Mouse (Mus musculus) midbrain, embryonic 13.5 days (tissue): ENCODE data around the gene Kcnj9. TPM values are rescaled to one million over a fixed set of nuclear protein-coding genes. Genes with fewer than 3 reads are reported as not detected.

ENCODE experiments used
- ATAC-seq: fragments of 200-750 bp; cut with Nextera tagmentation; 2 replicates; pipeline ENCODE4 v1.8.0; 2017; ENCODE audit warnings: mild to moderate bottlenecking, moderate TSS enrichment, moderate library complexity
- H3K27ac ChIP-seq: fragments of 300-500 bp; sonication (generic); 2 replicates; pipeline ENCODE4 v1.5.1; 2015; ENCODE audit warnings: inconsistent platforms, mild to moderate bottlenecking, moderate library complexity
- H3K27me3 ChIP-seq: fragments of 300-500 bp; sonication (generic); 2 replicates; pipeline ENCODE4 v1.6.1; 2015; ENCODE audit warnings: mild to moderate bottlenecking, inconsistent platforms
- H3K36me3 ChIP-seq: fragments of 300-500 bp; sonication (generic); 2 replicates; pipeline ENCODE4 v1.6.1; 2015; ENCODE audit warnings: mild to moderate bottlenecking, inconsistent platforms
- H3K4me1 ChIP-seq: fragments of 300-500 bp; sonication (generic); replicated peaks from 2 replicates; pipeline ENCODE4 v1.6.1; 2015; ENCODE audit warnings: inconsistent platforms
- H3K4me2 ChIP-seq: fragments of 300-500 bp; sonication (generic); replicated peaks from 2 replicates; pipeline ENCODE4 v1.6.1; 2015; ENCODE audit warnings: moderate library complexity, mild to moderate bottlenecking, inconsistent platforms
- H3K4me3 ChIP-seq: fragments of 300-500 bp; sonication (generic); replicated peaks from 2 replicates; pipeline ENCODE4 v1.5.1; 2015; ENCODE audit warnings: mild to moderate bottlenecking, inconsistent platforms
- H3K9ac ChIP-seq: fragments of 300-500 bp; sonication (generic); replicated peaks from 2 replicates; pipeline ENCODE4 v1.6.1; 2015; ENCODE audit warnings: mild to moderate bottlenecking, inconsistent platforms
- H3K9me3 ChIP-seq: fragments of 300-500 bp; sonication (generic); 2 replicates; pipeline ENCODE4 v1.6.1; 2016; ENCODE audit warnings: mild to moderate bottlenecking, inconsistent platforms
- WGBS: fragments of 180-500 bp; shearing (Covaris S2); methylation state at CpG from one replicate; pipeline ENCODE4 v1.1.7; 2015; 5-methylcytosine and 5-hydroxymethylcytosine counted together
- polyA plus RNA-seq: library from polyadenylated mRNA; unstranded; fragments of >200 nt; fragmentation: Nextera tagmentation; extraction: Ambion mirVana; gene quantifications from 2 replicates; pipeline ENCODE4 v1.2.1, GENCODE M21; 2015

Kcnj9 gene
- polyA plus RNA-seq, 1 experiment from 2014 or later: 3.6 TPM

DNA sequence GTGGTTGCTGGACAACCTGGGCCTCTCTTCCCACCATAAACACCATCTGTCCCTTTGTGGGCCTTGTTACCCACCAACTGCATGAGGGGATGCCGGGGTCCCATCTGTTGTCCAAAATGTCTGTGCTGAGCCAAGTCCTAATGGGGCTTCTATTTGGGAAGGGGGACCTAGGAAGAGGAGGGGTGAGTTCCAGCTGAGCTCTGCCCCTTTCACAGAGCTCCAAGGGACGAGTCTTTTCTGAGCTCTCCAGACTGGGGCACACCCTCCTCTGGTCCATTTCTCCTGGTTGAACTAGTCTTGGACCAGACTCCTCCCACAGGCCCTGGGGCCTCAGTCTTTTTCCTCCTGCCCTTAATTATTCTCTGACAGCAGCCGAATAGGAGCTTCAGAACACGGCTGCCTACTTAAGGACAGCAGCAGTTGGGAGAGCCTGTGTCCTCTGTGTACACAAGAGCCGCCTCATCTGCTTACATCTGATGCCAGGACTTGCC lies 9.2 kb downstream of the Kcnj9 start:
- Histone ChIP-seq H3K9ac (no peak overlapping the region), H3K36me3 (peaks cover 19% of the 10 kb centered on the region; the same call in 1 of the 2 replicates)
- peak; percentile 32 for ATAC-seq

GRCm38 (mm10) chr1:172319346-172319745 lies 9.8 kb downstream of the Kcnj9 start:
- H3K4me2 ChIP-seq: no peak overlapping the region
- no peak overlapping the region for H3K9ac ChIP-seq
- peaks cover 79% of the 10 kb centered on the region for H3K4me1 ChIP-seq
- whole genome bisulfite sequencing: 83% methylated on average over 7 of the region's 7 CpGs
- H3K36me3 ChIP-seq: peaks cover 19% of the 10 kb centered on the region; the same call in 1 of the 2 replicates
- H3K9me3 ChIP-seq: no peaks in the 10 kb centered on the region
- peaks cover 3% of the 10 kb centered on the region; the same call in 1 of the 2 replicates for H3K27me3 ChIP-seq
- ATAC-seq: no peak
- peak overlapping the region; percentile 70 for H3K27ac ChIP-seq
- no peak overlapping the region for H3K4me3 ChIP-seq

More for the DNA sequence above, 9.2 kb downstream of the Kcnj9 start:
- Histone ChIP-seq H3K27me3 (peaks cover 3% of the 10 kb centered on the region; the same call in 1 of the 2 replicates), H3K4me1 (peaks cover 75% of the 10 kb centered on the region), H3K4me2 (no peak overlapping the region), H3K4me3 (no peak overlapping the region), H3K9me3 (no peaks in the 10 kb centered on the region), H3K27ac (peak overlapping the region; percentile 70)
- 27% methylated on average over 5 of the region's 5 CpGs for WGBS

GRCm38 (mm10) chr1:172318424-172319035 lies 10.6 kb downstream of the Kcnj9 start:
- H3K4me2 ChIP-seq: no peak overlapping the region
- ATAC-seq: peak; percentile 16; the same call in 1 of the 2 replicates
- no peak overlapping the region for H3K4me3 ChIP-seq
- H3K9ac ChIP-seq: peak overlapping the region; percentile 28; the same call in 1 of the 2 replicates
- H3K36me3 ChIP-seq: peaks cover 19% of the 10 kb centered on the region; the same call in 1 of the 2 replicates
- peak overlapping the region; percentile 4; the same call in 1 of the 2 replicates for H3K27ac ChIP-seq
- H3K27me3 ChIP-seq: peaks cover 3% of the 10 kb centered on the region; the same call in 1 of the 2 replicates
- WGBS: 80% methylated on average over 19 of the region's 19 CpGs
- H3K9me3 ChIP-seq: no peaks in the 10 kb centered on the region
- peaks cover 79% of the 10 kb centered on the region for H3K4me1 ChIP-seq

DNA sequence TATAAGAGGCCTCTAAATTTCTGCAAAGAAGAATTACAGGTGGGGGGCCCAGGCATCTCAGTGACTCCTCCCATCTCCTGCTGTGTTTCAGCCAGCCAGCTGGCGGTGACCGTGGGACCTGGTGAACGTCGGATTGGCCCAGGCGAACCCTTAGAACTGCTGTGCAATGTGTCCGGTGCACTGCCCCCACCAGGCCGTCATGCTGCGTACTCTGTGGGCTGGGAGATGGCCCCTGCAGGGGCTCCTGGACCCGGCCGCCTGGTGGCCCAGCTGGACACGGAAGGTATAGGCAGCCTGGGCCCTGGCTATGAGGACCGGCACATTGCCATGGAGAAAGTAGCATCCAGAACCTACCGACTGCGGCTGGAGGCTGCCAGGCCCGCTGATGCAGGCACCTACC lies 11.2 kb downstream of the Kcnj9 start:
- Histone ChIP-seq H3K9me3 (no peaks in the 10 kb centered on the region), H3K4me1 (peaks cover 79% of the 10 kb centered on the region), H3K9ac (0 out of 2 replicates have a peak overlapping the region, but pooled peaks have one; percentile 28), H3K4me2 (no peak overlapping the region), H3K36me3 (peaks cover 19% of the 10 kb centered on the region; the same call in 1 of the 2 replicates), H3K27ac (peak overlapping the region; percentile 4), H3K4me3 (no peak overlapping the region), H3K27me3 (peaks cover 3% of the 10 kb centered on the region; the same call in 1 of the 2 replicates)
- 54% methylated on average over 15 of the region's 15 CpGs for WGBS
- no peak for ATAC-seq

- no peak for ATAC-seq
- 0 out of 2 replicates have a peak overlapping the region, but pooled peaks have one; percentile 35 for H3K27ac ChIP-seq
- H3K4me3 ChIP-seq: no peak overlapping the region
- peaks cover 78% of the 10 kb centered on the region for H3K4me1 ChIP-seq
- H3K36me3 ChIP-seq: peaks cover 19% of the 10 kb centered on the region; the same call in 1 of the 2 replicates
- H3K27me3 ChIP-seq: peaks cover 3% of the 10 kb centered on the region; the same call in 1 of the 2 replicates
- no peaks in the 10 kb centered on the region for H3K9me3 ChIP-seq
- WGBS: 57% methylated on average over 18 of the region's 18 CpGs
- no peak overlapping the region; the same call in 1 of the 2 replicates for H3K4me2 ChIP-seq
- no peak overlapping the region; the same call in 1 of the 2 replicates for H3K9ac ChIP-seq
Observed at GRCm38 (mm10) chr1:172317431-172317830, 11.7 kb downstream of the Kcnj9 start.

DNA sequence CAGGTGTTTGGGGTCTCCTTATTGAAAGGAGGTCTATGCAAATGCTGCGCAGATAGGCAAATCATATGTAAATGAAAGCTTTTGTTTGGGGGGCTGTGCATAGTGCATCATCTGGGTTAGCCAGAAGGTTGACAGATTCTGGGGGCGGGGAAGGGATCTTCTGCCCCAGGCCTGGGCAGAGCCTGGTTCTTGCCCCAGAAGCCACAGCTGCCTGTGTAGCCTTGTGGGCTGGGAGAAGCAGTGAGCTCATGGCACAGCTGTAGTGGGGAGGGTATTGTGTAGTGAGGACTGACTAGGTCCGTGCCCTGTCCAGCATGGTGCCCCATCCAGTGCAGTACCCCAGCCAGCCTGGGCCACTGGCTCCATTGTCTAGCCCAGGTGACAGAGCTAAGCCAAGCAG lies 14.2 kb downstream of the Kcnj9 start:
- Histone ChIP-seq H3K4me3 (peak overlapping the region; percentile 5; the same call in 1 of the 2 replicates), H3K36me3 (peaks cover 19% of the 10 kb centered on the region; the same call in 1 of the 2 replicates), H3K9me3 (no peaks in the 10 kb centered on the region), H3K27ac (peak overlapping the region; percentile 87), H3K4me2 (peak overlapping the region; percentile 66), H3K4me1 (peaks cover 83% of the 10 kb centered on the region), H3K27me3 (no peaks in the 10 kb centered on the region), H3K9ac (no peak overlapping the region; the same call in 1 of the 2 replicates)
- WGBS: 26% methylated on average over 3 of the region's 3 CpGs
- peak; percentile 46 for ATAC-seq

GRCm38 (mm10) chr1:172313613-172314411 lies 15.3 kb downstream of the Kcnj9 start:
- Histone ChIP-seq H3K4me3 (peak overlapping the region; percentile 69), H3K27ac (peak overlapping the region; percentile 87), H3K4me1 (peaks cover 82% of the 10 kb centered on the region), H3K4me2 (peak overlapping the region; percentile 66), H3K27me3 (no peaks in the 10 kb centered on the region), H3K9ac (no peak overlapping the region; the same call in 1 of the 2 replicates), H3K36me3 (peaks cover 13% of the 10 kb centered on the region; the same call in 1 of the 2 replicates), H3K9me3 (no peaks in the 10 kb centered on the region)
- WGBS: 63% methylated on average over 10 of the region's 10 CpGs
- ATAC-seq: no peak

DNA sequence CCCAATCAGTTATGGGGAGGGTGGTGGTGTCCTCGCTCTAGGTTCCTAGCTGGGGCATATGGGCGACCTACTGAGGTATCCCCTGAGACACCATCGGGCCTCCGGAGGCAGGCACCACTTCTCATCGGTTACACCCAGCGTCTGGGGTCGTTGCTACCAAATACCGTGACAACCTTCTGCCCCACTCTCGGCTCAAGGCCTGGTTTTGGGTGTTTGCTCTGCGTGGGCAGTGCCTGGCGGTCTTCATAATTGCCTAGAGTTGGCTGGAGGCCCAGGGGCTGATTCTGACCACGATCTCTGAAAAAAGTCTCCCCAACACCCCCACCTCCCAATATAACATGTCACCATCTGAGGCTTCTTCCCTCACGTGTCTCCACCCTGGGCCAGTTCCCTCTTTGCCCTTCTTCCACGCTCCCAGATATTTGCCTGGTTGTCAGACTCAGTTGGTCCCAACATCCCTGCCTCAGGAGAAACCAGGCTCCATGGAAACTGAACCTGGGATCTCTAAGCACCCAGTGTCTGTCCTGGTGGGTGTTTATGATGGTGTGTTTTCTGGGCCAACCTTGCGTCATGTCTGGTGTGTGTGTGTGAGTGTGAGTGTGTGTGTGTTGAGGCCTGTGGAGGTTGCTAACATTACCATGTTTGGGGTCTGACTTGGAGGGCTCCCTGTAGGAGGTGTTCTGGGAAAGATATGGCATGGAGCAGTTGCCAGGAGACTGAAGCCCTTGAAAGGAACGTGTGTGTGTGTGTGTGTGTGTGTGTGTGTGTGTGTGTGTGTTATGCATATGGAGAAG lies 16.2 kb downstream of the Kcnj9 start:
- Histone ChIP-seq H3K4me1 (peaks cover 77% of the 10 kb centered on the region), H3K36me3 (peaks cover 7% of the 10 kb centered on the region; the same call in 1 of the 2 replicates), H3K27ac (peak overlapping the region; percentile 78), H3K4me2 (peak overlapping the region; percentile 66), H3K9ac (peak overlapping the region; percentile 80), H3K4me3 (peak overlapping the region; percentile 69), H3K27me3 (no peaks in the 10 kb centered on the region), H3K9me3 (no peaks in the 10 kb centered on the region)
- ATAC-seq: no peak; the same call in 1 of the 2 replicates
- WGBS: 11% methylated on average over 16 of the region's 16 CpGs

GRCm38 (mm10) chr1:172311921-172312767 lies 17.0 kb downstream of the Kcnj9 start:
- Histone ChIP-seq H3K36me3 (0 out of 2 replicates have a peak, but pooled peaks cover under 1% of the 10 kb centered on the region), H3K4me3 (peak overlapping the region; percentile 69), H3K27ac (peak overlapping the region; percentile 78), H3K27me3 (no peaks in the 10 kb centered on the region), H3K4me1 (peaks cover 69% of the 10 kb centered on the region), H3K9me3 (no peaks in the 10 kb centered on the region), H3K4me2 (peak overlapping the region; percentile 66), H3K9ac (peak overlapping the region; percentile 80)
- ATAC-seq: peak; percentile 66
- WGBS: under 1% methylated on average over 43 of the region's 55 CpGs

DNA sequence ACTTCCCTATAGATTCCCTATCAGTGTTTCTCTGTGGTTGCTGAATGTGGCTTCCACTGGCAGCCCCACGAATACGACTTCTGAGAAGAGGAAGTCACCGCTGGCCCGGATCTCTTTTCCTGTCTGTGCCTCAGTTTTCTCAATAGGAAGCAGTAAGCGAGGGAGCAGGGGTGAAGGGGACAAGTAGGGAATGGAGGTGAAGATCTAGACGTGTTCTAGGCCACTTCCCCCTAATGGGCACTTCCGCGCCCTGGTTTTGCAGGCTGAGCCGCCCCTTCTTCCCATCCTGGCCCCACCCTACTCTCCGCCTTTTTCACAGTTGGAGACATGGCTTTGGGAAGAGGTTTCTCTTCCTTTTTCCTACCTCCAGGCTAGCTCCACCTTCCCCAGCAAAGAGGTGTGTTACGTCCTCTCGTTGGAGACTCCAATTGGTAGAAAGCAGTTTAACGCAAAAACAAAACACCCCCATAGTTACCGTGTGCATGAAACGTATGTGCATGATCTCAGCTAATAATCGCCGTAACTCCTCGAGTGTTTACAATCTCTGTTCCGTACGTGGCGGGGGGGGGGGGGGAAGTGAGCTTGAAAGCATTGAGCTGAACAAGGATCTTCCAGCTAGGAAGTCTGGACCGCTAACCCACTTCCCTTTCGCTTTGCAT lies 17.7 kb downstream of the Kcnj9 start:
- Histone ChIP-seq H3K36me3 (no peaks in the 10 kb centered on the region), H3K4me1 (peaks cover 66% of the 10 kb centered on the region), H3K27me3 (no peaks in the 10 kb centered on the region), H3K4me2 (peak overlapping the region; percentile 66), H3K9me3 (no peaks in the 10 kb centered on the region), H3K27ac (peak overlapping the region; percentile 78), H3K9ac (peak overlapping the region; percentile 80), H3K4me3 (peak overlapping the region; percentile 69)
- no peak for ATAC-seq
- 10% methylated on average over 23 of the region's 23 CpGs for WGBS
